Comparison of ENCODE assay signal across 8 mouse cellular contexts in the genomic region with DNA sequence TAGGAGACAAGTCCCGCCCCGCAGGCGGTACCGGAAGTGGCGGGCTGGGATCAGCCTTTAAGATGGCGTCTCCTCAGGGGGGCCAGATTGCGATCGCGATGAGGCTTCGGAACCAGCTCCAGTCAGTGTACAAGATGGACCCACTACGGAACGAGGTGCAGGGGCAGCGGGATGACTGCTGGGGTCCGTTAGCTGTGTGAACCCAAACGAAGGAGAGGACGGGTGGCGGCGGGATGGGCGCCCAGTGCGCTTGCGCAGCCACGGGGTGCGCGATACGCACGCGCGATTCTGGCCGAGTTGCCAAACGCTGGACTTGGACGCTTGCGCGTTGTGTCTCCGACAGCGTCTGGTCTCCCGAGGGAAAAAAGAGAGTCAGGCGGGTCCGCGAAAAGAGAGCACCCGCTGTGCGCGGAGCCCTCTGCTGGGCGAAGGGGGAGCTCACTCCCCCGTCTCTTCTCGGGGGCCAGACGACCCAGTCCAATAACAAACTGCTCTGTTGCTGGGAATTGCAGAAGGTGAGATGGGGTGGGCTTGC. TPM values are rescaled to one million over a fixed set of nuclear protein-coding genes. Genes with fewer than 3 reads are reported as not detected.
DNase-seq lines count a peak whose midpoint lies in the region; ATAC-seq and TF ChIP-seq lines count a peak whose summit lies in the region.

No protein-coding gene starts in this region.

- peak; percentile 98 for DNase-seq in MEL (ENCODE audit: low read depth, low spot score)
- peak; percentile 98 to 100 for DNase-seq in cerebellum, adult 2 months
- peak; percentile 98 for DNase-seq in forelimb bud, embryonic 11.5 days (ENCODE audit: low read depth, low spot score)
- peak; percentile 99 for DNase-seq in layer of hippocampus, adult 9-10 months (ENCODE audit: low spot score)
- peak; percentile 96 for DNase-seq in ovary, postnatal 10 days (ENCODE audit: low spot score)
- peak; percentile 98 to 100 for DNase-seq in thymus, postnatal 10 days (ENCODE audit: low spot score in 2 of 2)

- H3K9me3 ChIP-seq in MEL (replicated peaks; ENCODE audit: insufficient read depth, low read length) = no peaks in the 10 kb centered on the region
- no peaks in the 10 kb centered on the region for H3K9me3 ChIP-seq in lung, embryonic 16.5 days (ENCODE audit: control insufficient read depth, low read length)

- peak overlapping the region; percentile 89 for H3K27ac ChIP-seq in MEL (ENCODE audit: control insufficient read depth, low read depth, low read length)
- H3K27ac ChIP-seq in cerebellum, adult 2 months (ENCODE audit: insufficient read depth, low read length) = peak overlapping the region; percentile 83
- peak overlapping the region; percentile 88 for H3K27ac ChIP-seq in lung, embryonic 16.5 days (ENCODE audit: low read length)

- H3K4me1 ChIP-seq in MEL (ENCODE audit: control insufficient read depth in 1 of 2, insufficient read depth in 2 of 2, low read length in 2 of 2) = peaks cover 0 to 13% of the 10 kb centered on the region in 2 experiments; a peak in 2 of 4 replicates
- peaks cover 7% of the 10 kb centered on the region; the same call in 1 of the 2 replicates for H3K4me1 ChIP-seq in cerebellum, adult 2 months (ENCODE audit: control insufficient read depth, insufficient read depth, low read length)
- peaks cover 8% of the 10 kb centered on the region for H3K4me1 ChIP-seq in lung, embryonic 16.5 days (replicated peaks; ENCODE audit: control insufficient read depth, insufficient read depth, low read length)

- peak; percentile 17 for TF ChIP-seq RAD21 in MEL (IDR thresholded peaks at IDR 0.05; ENCODE audit: low read depth, low read length)

- H3K27me3 ChIP-seq in MEL (ENCODE audit: control insufficient read depth in 1 of 2, insufficient read depth in 2 of 2, low read length in 2 of 2) = no peaks in the 10 kb centered on the region
- H3K27me3 ChIP-seq in cerebellum, adult 2 months (ENCODE audit: control insufficient read depth, insufficient read depth, low read length) = no peaks in the 10 kb centered on the region; the same call in 1 of the 2 replicates
- peaks cover 36% of the 10 kb centered on the region for H3K27me3 ChIP-seq in lung, embryonic 16.5 days (ENCODE audit: control insufficient read depth, insufficient read depth, low read depth, low read length)

- peaks cover 11% of the 10 kb centered on the region for H3K79me2 ChIP-seq in MEL (ENCODE audit: control insufficient read depth, insufficient read depth, low read length, poor library complexity)

- no peak for TF ChIP-seq EP300 in MEL (IDR thresholded peaks at IDR 0.05; ENCODE audit: low read depth in 1 of 2, low read length in 2 of 2)

- peaks cover 0 to 9% of the 10 kb centered on the region in 2 experiments; a peak in 2 of 4 replicates for H3K36me3 ChIP-seq in MEL (ENCODE audit: control insufficient read depth in 1 of 2, insufficient read depth in 2 of 2, low read length in 2 of 2)
- H3K36me3 ChIP-seq in lung, embryonic 16.5 days (ENCODE audit: control insufficient read depth, insufficient read depth, low read length) = peaks cover 8% of the 10 kb centered on the region

- WGBS in cerebellum, adult 2 months = under 1% methylated on average over 46 of the region's 46 CpGs
- WGBS in lung, embryonic 16.5 days = under 1% methylated on average over 46 of the region's 46 CpGs

- peak in 2 of 3 experiments; percentile 43 to 51; a peak in 5 of 6 replicates for TF ChIP-seq CTCF in MEL (IDR thresholded peaks at IDR 0.05 in 2 of 3, conservative IDR thresholded peaks at IDR 0.05 in 1 of 3; ENCODE audit: control insufficient read depth in 1 of 3, insufficient read depth in 1 of 3, low read depth in 2 of 3, low read length in 3 of 3, poor library complexity in 1 of 3, severe bottlenecking in 1 of 3)
- TF ChIP-seq CTCF in cerebellum, adult 2 months (IDR thresholded peaks at IDR 0.05; ENCODE audit: borderline replicate concordance, insufficient read depth, low read depth, low read length) = no peak

- peak overlapping the region; percentile 78 to 88 for H3K4me3 ChIP-seq in MEL (ENCODE audit: control insufficient read depth in 1 of 2, insufficient read depth in 1 of 2, low read depth in 2 of 2, low read length in 2 of 2)
- H3K4me3 ChIP-seq in cerebellum, adult 2 months (replicated peaks; ENCODE audit: insufficient read depth, low read depth, low read length) = peak overlapping the region; percentile 85
- H3K4me3 ChIP-seq in lung, embryonic 16.5 days (ENCODE audit: low read length) = peak overlapping the region; percentile 85

- H3K4me2 ChIP-seq in lung, embryonic 16.5 days (ENCODE audit: low read depth, low read length) = peak overlapping the region; percentile 81

- H3K9ac ChIP-seq in MEL (ENCODE audit: control insufficient read depth, low read depth, low read length, poor library complexity, severe bottlenecking) = peak overlapping the region; percentile 87
- H3K9ac ChIP-seq in lung, embryonic 16.5 days (ENCODE audit: low read length) = peak overlapping the region; percentile 79

- TF ChIP-seq POLR2A in MEL (IDR thresholded peaks at IDR 0.05; ENCODE audit: control insufficient read depth in 1 of 2, insufficient read depth in 1 of 2, low read depth in 1 of 2, low read length in 2 of 2, poor library complexity in 1 of 2) = peak in 1 of 2 experiments; percentile 65; a peak in 1 of 4 replicates
- peak; percentile 64; the same call in 1 of the 2 replicates for TF ChIP-seq POLR2A in cerebellum, adult 2 months (IDR thresholded peaks at IDR 0.05; ENCODE audit: borderline replicate concordance, insufficient read depth, low read length)

- ATAC-seq in hematopoietic stem cell, adult 5-6 weeks (replicated peaks in 1 of 2; ENCODE audit: insufficient read depth in 1 of 2, low FRiP score in 2 of 2, low TSS enrichment in 1 of 2, low read depth in 1 of 2, poor library complexity in 2 of 2, severe bottlenecking in 2 of 2) = peak; percentile 89 to 94
- ATAC-seq in lung, embryonic 16.5 days (ENCODE audit: low read depth) = peak; percentile 96

TF ChIP-seq in MEL, 35 proteins besides CTCF, POLR2A, EP300 and RAD21 (continues in another document):
- TF ChIP-seq CHD2 (IDR thresholded peaks at IDR 0.05; ENCODE audit: low read length) (no peak), NELFE (IDR thresholded peaks at IDR 0.05; ENCODE audit: low read depth, low read length) (peak; percentile 74), HCFC1 (IDR thresholded peaks at IDR 0.05; ENCODE audit: low read depth, low read length) (peak; percentile 76), POLR2AphosphoS5 (IDR thresholded peaks at IDR 0.05; ENCODE audit: borderline replicate concordance, low read depth, low read length) (no peak), JUND (IDR thresholded peaks at IDR 0.05; ENCODE audit: low read depth, low read length) (no peak), MEF2A (IDR thresholded peaks at IDR 0.05; ENCODE audit: extremely low read depth, insufficient replicate concordance, low read depth, low read length, poor library complexity, severe bottlenecking) (no peak), POLR2AphosphoS2 (IDR thresholded peaks at IDR 0.05; ENCODE audit: low read length) (0 out of 2 replicates have a peak, but pooled peaks have one; percentile 29), CHD1 (IDR thresholded peaks at IDR 0.05; ENCODE audit: low read depth, low read length) (no peak), NRF1 (IDR thresholded peaks at IDR 0.05; ENCODE audit: insufficient read depth, low read depth, low read length, poor library complexity, severe bottlenecking) (peak; percentile 91), TAL1 (IDR thresholded peaks at IDR 0.05; ENCODE audit: low read length) (no peak), UBTF (IDR thresholded peaks at IDR 0.05; ENCODE audit: borderline replicate concordance, insufficient read depth, low read depth, low read length) (no peak), ZC3H11A (IDR thresholded peaks at IDR 0.05; ENCODE audit: low read depth, low read length) (no peak), KAT2A (conservative IDR thresholded peaks at IDR 0.05; ENCODE audit: low read depth, low read length) (no peak; the same call in 1 of the 2 replicates)

RNA-seq across cellular contexts. Expression of a gene that starts 0.7 kb away (rescaled TPM):
- 18.2 and 19.2 TPM in 2 replicates for total RNA-seq in MEL (2012; rRNA removed)
- 10 to 100 TPM in 1 of 2 experiments, not detected in 1; 25.2 TPM for polyA plus RNA-seq in MEL (2012; ENCODE audit: insufficient read depth in 1 of 2, insufficient read length in 2 of 2, low read depth in 1 of 2, low replicate concordance in 2 of 2, missing spikeins in 1 of 2)
- polyA plus RNA-seq in cerebellum, adult 2 months (2012; rRNA removed) = 57.5 and 61.6 TPM in 2 replicates
- 24.2 and 24.6 TPM in 2 replicates for total RNA-seq in hematopoietic stem cell, adult 5-6 weeks (2017)
- polyA plus RNA-seq in lung, embryonic 16.5 days (2015; fragmentation: Nextera tagmentation; extraction: Ambion mirVana) = 31.7 and 32.5 TPM in 2 replicates

RNA-seq across cellular contexts. Expression of a gene that starts 7.8 kb away (rescaled TPM):
- 0.23 and 0.58 TPM in 2 replicates for total RNA-seq in MEL (2012; rRNA removed)
- under 1 TPM in 1 of 2 experiments, not detected in 1; 0.85 TPM for polyA plus RNA-seq in MEL (2012; ENCODE audit: insufficient read depth in 1 of 2, insufficient read length in 2 of 2, low read depth in 1 of 2, low replicate concordance in 2 of 2, missing spikeins in 1 of 2)
- 0.28 TPM in 1 of 2 replicates, not detected in the other for polyA plus RNA-seq in cerebellum, adult 2 months (2012; rRNA removed)
- total RNA-seq in hematopoietic stem cell, adult 5-6 weeks (2017) = 1.5 TPM in 1 of 2 replicates, not detected in the other
- polyA plus RNA-seq in lung, embryonic 16.5 days (2015; fragmentation: Nextera tagmentation; extraction: Ambion mirVana) = 0.59 and 0.89 TPM in 2 replicates

RNA-seq across cellular contexts. Expression of a gene that starts 8.3 kb away (rescaled TPM):
- total RNA-seq in MEL (2012; rRNA removed) = not detected in 2 replicates
- polyA plus RNA-seq in MEL (2012; ENCODE audit: insufficient read depth in 1 of 2, insufficient read length in 2 of 2, low read depth in 1 of 2, low replicate concordance in 2 of 2, missing spikeins in 1 of 2) = not detected
- not detected in 2 replicates for polyA plus RNA-seq in cerebellum, adult 2 months (2012; rRNA removed)
- not detected in 2 replicates for total RNA-seq in hematopoietic stem cell, adult 5-6 weeks (2017)
- polyA plus RNA-seq in lung, embryonic 16.5 days (2015; fragmentation: Nextera tagmentation; extraction: Ambion mirVana) = 0.52 and 0.79 TPM in 2 replicates

RNA-seq across cellular contexts. Expression of a gene that starts 20.7 kb away (rescaled TPM):
- total RNA-seq in MEL (2012; rRNA removed) = 1.3 TPM in 2 replicates
- polyA plus RNA-seq in MEL (2012; ENCODE audit: insufficient read depth in 1 of 2, insufficient read length in 2 of 2, low read depth in 1 of 2, low replicate concordance in 2 of 2, missing spikeins in 1 of 2) = 1 to 10 TPM in 1 of 2 experiments, not detected in 1; 3.4 TPM
- polyA plus RNA-seq in cerebellum, adult 2 months (2012; rRNA removed) = 0.92 and 0.93 TPM in 2 replicates
- 0.13 and 0.25 TPM in 2 replicates for total RNA-seq in hematopoietic stem cell, adult 5-6 weeks (2017)
- polyA plus RNA-seq in lung, embryonic 16.5 days (2015; fragmentation: Nextera tagmentation; extraction: Ambion mirVana) = 1.9 and 2.0 TPM in 2 replicates

RNA-seq across cellular contexts. Expression of a gene that starts 23.0 kb away (rescaled TPM):
- 3.2 and 5.1 TPM in 2 replicates for total RNA-seq in MEL (2012; rRNA removed)
- polyA plus RNA-seq in MEL (2012; ENCODE audit: insufficient read depth in 1 of 2, insufficient read length in 2 of 2, low read depth in 1 of 2, low replicate concordance in 2 of 2, missing spikeins in 1 of 2) = 1 to 10 TPM in 1 of 2 experiments, not detected in 1; 2.2 TPM
- polyA plus RNA-seq in cerebellum, adult 2 months (2012; rRNA removed) = 9.1 and 12.4 TPM in 2 replicates
- 0.45 and 2.3 TPM in 2 replicates for total RNA-seq in hematopoietic stem cell, adult 5-6 weeks (2017)
- polyA plus RNA-seq in lung, embryonic 16.5 days (2015; fragmentation: Nextera tagmentation; extraction: Ambion mirVana) = 1.1 and 3.7 TPM in 2 replicates

Comparison
In these comparisons a context has a peak if more than half of its experiments do, and no peak if none do; other contexts are left out.
1. Peak in every context shown above with its lines: DNase-seq, ATAC-seq, H3K4me3 ChIP-seq and H3K27ac ChIP-seq.